Comparison of ENCODE assay signal across 8 mouse cellular contexts in the genomic region with DNA sequence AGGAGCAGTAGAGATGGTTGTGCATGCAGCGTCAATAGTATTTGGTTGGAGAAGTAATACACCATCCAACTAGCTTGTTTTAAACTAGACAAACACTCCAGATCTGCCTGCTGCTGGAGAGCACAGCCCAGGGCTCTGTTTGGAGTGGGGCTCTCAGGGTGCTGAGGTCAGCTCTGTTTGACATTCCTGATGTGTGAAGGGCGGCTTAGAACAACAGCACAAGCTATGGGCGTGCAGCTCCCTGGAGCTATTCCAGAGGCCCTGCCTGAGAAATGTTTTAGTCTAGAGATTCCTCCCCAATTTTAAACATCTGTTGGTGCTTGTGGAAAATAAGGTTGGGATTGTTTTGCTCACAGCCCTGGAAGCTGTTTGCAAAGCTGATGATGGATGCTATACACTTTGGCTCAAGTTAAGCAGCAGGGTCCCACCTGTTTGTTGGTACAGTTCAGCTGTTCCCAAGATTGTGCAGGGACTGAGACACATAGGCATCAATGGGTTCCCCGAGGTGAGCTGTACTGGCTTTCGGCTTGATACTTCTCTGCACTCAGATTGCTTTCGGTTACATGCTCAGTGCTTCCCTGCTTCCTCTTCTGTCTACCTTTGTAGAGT. TPM values are rescaled to one million over a fixed set of nuclear protein-coding genes. Genes with fewer than 3 reads are reported as not detected.
DNase-seq lines count a peak whose midpoint lies in the region; ATAC-seq lines count a peak whose summit lies in the region.

No protein-coding gene starts in this region.

- no peaks in the 10 kb centered on the region for H3K36me3 ChIP-seq in forebrain, embryonic 14.5 days (ENCODE audit: control insufficient read depth, insufficient read depth, low read length)
- H3K36me3 ChIP-seq in forebrain, embryonic 13.5 days (ENCODE audit: poor library complexity, severe bottlenecking), result no peaks in the 10 kb centered on the region
- no peaks in the 10 kb centered on the region for H3K36me3 ChIP-seq in embryonic facial prominence, embryonic 15.5 days
- no peaks in the 10 kb centered on the region for H3K36me3 ChIP-seq in forebrain, embryonic 15.5 days

- no peak overlapping the region for H3K27ac ChIP-seq in forebrain, embryonic 14.5 days (ENCODE audit: low read depth, low read length)
- no peak overlapping the region for H3K27ac ChIP-seq in forebrain, embryonic 13.5 days
- H3K27ac ChIP-seq in embryonic facial prominence, embryonic 15.5 days (replicated peaks), result peak overlapping the region; percentile 63
- H3K27ac ChIP-seq in forebrain, embryonic 15.5 days (replicated peaks), result no peak overlapping the region

- no peaks in the 10 kb centered on the region for H3K9me3 ChIP-seq in forebrain, embryonic 14.5 days (replicated peaks; ENCODE audit: control insufficient read depth, low read length)
- H3K9me3 ChIP-seq in forebrain, embryonic 13.5 days (replicated peaks), result no peaks in the 10 kb centered on the region
- H3K9me3 ChIP-seq in embryonic facial prominence, embryonic 15.5 days (replicated peaks), result no peaks in the 10 kb centered on the region
- H3K9me3 ChIP-seq in forebrain, embryonic 15.5 days, result no peaks in the 10 kb centered on the region

- DNase-seq in forebrain, embryonic 14.5 days (ENCODE audit: low spot score), result peak; percentile 1
- DNase-seq in kidney, adult 9 months, result peak; percentile 43
- DNase-seq in lung, postnatal 36 days, result peak; percentile 88
- DNase-seq in spleen, postnatal 10 days (ENCODE audit: low spot score in 2 of 2), result no peak
- no peak for DNase-seq in thymus, postnatal 25 days

- no peak for ATAC-seq in forebrain, embryonic 14.5 days
- ATAC-seq in forebrain, embryonic 13.5 days, result no peak
- peak; percentile 69 for ATAC-seq in embryonic facial prominence, embryonic 15.5 days (ENCODE audit: insufficient number of reproducible peaks, low FRiP score, low TSS enrichment, low read depth)
- no peak for ATAC-seq in forebrain, embryonic 15.5 days (replicated peaks)

- H3K4me3 ChIP-seq in forebrain, embryonic 14.5 days (ENCODE audit: low read depth, low read length), result no peak overlapping the region
- no peak overlapping the region for H3K4me3 ChIP-seq in forebrain, embryonic 13.5 days
- H3K4me3 ChIP-seq in embryonic facial prominence, embryonic 15.5 days (replicated peaks), result no peak overlapping the region
- H3K4me3 ChIP-seq in forebrain, embryonic 15.5 days, result no peak overlapping the region

- 79% methylated on average over 6 of the region's 6 CpGs for WGBS in forebrain, embryonic 14.5 days
- 74% methylated on average over 6 of the region's 6 CpGs for WGBS in forebrain, embryonic 13.5 days
- WGBS in embryonic facial prominence, embryonic 15.5 days, result 24% methylated on average over 6 of the region's 6 CpGs
- 71% methylated on average over 6 of the region's 6 CpGs for WGBS in forebrain, embryonic 15.5 days

- no peak overlapping the region for H3K4me2 ChIP-seq in forebrain, embryonic 14.5 days (ENCODE audit: low read length)
- H3K4me2 ChIP-seq in forebrain, embryonic 13.5 days, result no peak overlapping the region
- no peak overlapping the region for H3K4me2 ChIP-seq in embryonic facial prominence, embryonic 15.5 days (replicated peaks)
- no peak overlapping the region for H3K4me2 ChIP-seq in forebrain, embryonic 15.5 days (replicated peaks)

- no peak overlapping the region for H3K9ac ChIP-seq in forebrain, embryonic 14.5 days (ENCODE audit: low read length)
- H3K9ac ChIP-seq in forebrain, embryonic 13.5 days, result no peak overlapping the region
- no peak overlapping the region for H3K9ac ChIP-seq in embryonic facial prominence, embryonic 15.5 days
- no peak overlapping the region for H3K9ac ChIP-seq in forebrain, embryonic 15.5 days (replicated peaks)

- no peaks in the 10 kb centered on the region for H3K4me1 ChIP-seq in forebrain, embryonic 14.5 days (ENCODE audit: control insufficient read depth, insufficient read depth, low read length)
- no peaks in the 10 kb centered on the region for H3K4me1 ChIP-seq in forebrain, embryonic 13.5 days
- peaks cover 41% of the 10 kb centered on the region for H3K4me1 ChIP-seq in embryonic facial prominence, embryonic 15.5 days
- no peaks in the 10 kb centered on the region for H3K4me1 ChIP-seq in forebrain, embryonic 15.5 days

- H3K27me3 ChIP-seq in forebrain, embryonic 14.5 days (replicated peaks; ENCODE audit: control insufficient read depth, insufficient read depth, low read length), result no peaks in the 10 kb centered on the region
- H3K27me3 ChIP-seq in forebrain, embryonic 13.5 days, result no peaks in the 10 kb centered on the region
- no peaks in the 10 kb centered on the region for H3K27me3 ChIP-seq in embryonic facial prominence, embryonic 15.5 days
- H3K27me3 ChIP-seq in forebrain, embryonic 15.5 days, result no peaks in the 10 kb centered on the region

RNA-seq across cellular contexts. Expression of gene Ptchd3, which starts 35.4 kb away (rescaled TPM):
- polyA plus RNA-seq in forebrain, embryonic 14.5 days (2014; fragmentation: Nextera tagmentation; extraction: Ambion mirVana), result not detected in 2 replicates
- not detected in 2 replicates for polyA plus RNA-seq in forebrain, embryonic 13.5 days (2015; fragmentation: Nextera tagmentation; extraction: Ambion mirVana)
- polyA plus RNA-seq in embryonic facial prominence, embryonic 15.5 days (2015; fragmentation: Nextera tagmentation; extraction: Ambion mirVana), result 0.08 and 0.11 TPM in 2 replicates
- polyA plus RNA-seq in forebrain, embryonic 15.5 days (2015; fragmentation: Nextera tagmentation; extraction: Ambion mirVana), result not detected in 2 replicates

Comparison
In these comparisons a context has a peak if more than half of its experiments do, and no peak if none do; other contexts are left out.
1. DNase-seq: peak in forebrain, embryonic 14.5 days (single experiment), kidney, adult 9 months (single experiment) and lung, postnatal 36 days (single experiment); none in spleen, postnatal 10 days (0 of 2) and thymus, postnatal 25 days (single experiment).